In genomic region chr17:68163545-68163944, GRCm38 (mm10) we compare ENCODE assay signal across 11 mouse cellular contexts.
DNase-seq lines count a peak whose midpoint lies in the region; ATAC-seq and TF ChIP-seq lines count a peak whose summit lies in the region.
"Had no signal": no experiment of that assay in that cellular context is flagged by ENCODE, and none has a peak within 500 bp of the region (broad histone marks: within the 10 kb centered on the region; RNA-seq: fewer than 3 reads in every experiment).

No protein-coding gene starts in this region.

- peaks cover 3% of the 10 kb centered on the region; the same call in 1 of the 2 replicates for H3K4me1 ChIP-seq in heart, adult 2 months (ENCODE audit: control insufficient read depth, insufficient read depth, low read length)
- peaks cover 34% of the 10 kb centered on the region for H3K4me1 ChIP-seq in lung, embryonic 15.5 days

- intact Hi-C loops in heart, adult 2 months (cut with DNase I), result loop anchor here (10.0 kb wide), 1 partner anchor 159 kb away; the partner anchor contains the start of gene Arhgap28

- TF ChIP-seq EP300 in heart, adult 2 months (IDR thresholded peaks at IDR 0.05; ENCODE audit: insufficient read depth, low read depth, low read length), result no peak

- no peaks in the 10 kb centered on the region for H3K9me3 ChIP-seq in lung, embryonic 15.5 days

- no peak overlapping the region for H3K4me2 ChIP-seq in lung, embryonic 15.5 days

- TF ChIP-seq CTCF in heart, adult 2 months (IDR thresholded peaks at IDR 0.05), result no peak

- H3K27me3 ChIP-seq in heart, adult 2 months (ENCODE audit: control insufficient read depth, insufficient read depth, low read length), result no peaks in the 10 kb centered on the region
- no peaks in the 10 kb centered on the region for H3K27me3 ChIP-seq in lung, embryonic 15.5 days

- H3K36me3 ChIP-seq in heart, adult 2 months (ENCODE audit: control insufficient read depth, insufficient read depth, low read length), result no peaks in the 10 kb centered on the region
- H3K36me3 ChIP-seq in lung, embryonic 15.5 days, result no peaks in the 10 kb centered on the region

- TF ChIP-seq POLR2A in heart, adult 2 months (IDR thresholded peaks at IDR 0.05; ENCODE audit: insufficient read depth, low read depth, low read length), result no peak

- no peak overlapping the region for H3K9ac ChIP-seq in heart, adult 2 months (ENCODE audit: low read depth, low read length)
- no peak overlapping the region for H3K9ac ChIP-seq in lung, embryonic 15.5 days

- no peak for ATAC-seq in lung, embryonic 15.5 days (ENCODE audit: borderline replicate concordance, extremely low read depth, low FRiP score, low TSS enrichment)

- H3K27ac ChIP-seq in heart, adult 2 months, result no peak overlapping the region
- H3K27ac ChIP-seq in lung, embryonic 15.5 days, result peak overlapping the region; percentile 92
- H3K27ac ChIP-seq: left cerebral cortex, adult 2 months had no signal

- WGBS in heart, adult 2 months, result 56% methylated on average over 4 of the region's 4 CpGs
- WGBS in lung, embryonic 15.5 days, result 30% methylated on average over 4 of the region's 4 CpGs

- no peaks in the 10 kb centered on the region for H3K79me2 ChIP-seq in heart, adult 2 months (replicated peaks; ENCODE audit: control insufficient read depth, insufficient read depth, low read length)

- no peak overlapping the region for H3K4me3 ChIP-seq in heart, adult 2 months
- H3K4me3 ChIP-seq in lung, embryonic 15.5 days, result no peak overlapping the region
- H3K4me3 ChIP-seq: erythroblast, embryonic 14.5 days; left cerebral cortex, adult 2 months had no signal

- DNase-seq in heart, adult 9 months (ENCODE audit: low spot score in 2 of 2), result peak; percentile 30 to 40
- no peak for DNase-seq in heart, adult 2 months
- no peak for DNase-seq in lung, postnatal 10 days
- peak; percentile 59 for DNase-seq in brain, embryonic 18.5 days (ENCODE audit: low read depth, low spot score)
- peak; percentile 15 for DNase-seq in lung, postnatal 36 days
- DNase-seq in natural killer cell, adult 2 months (ENCODE audit: low spot score in 2 of 2), result no peak
- no peak for DNase-seq in adrenal gland, adult 8-10 months
- DNase-seq: kidney, adult 2 months had no signal

Comparison
In these comparisons a context has a peak if more than half of its experiments do, and no peak if none do; other contexts are left out.
1. DNase-seq: peak in heart, adult 9 months (2 of 2), brain, embryonic 18.5 days (single experiment) and lung, postnatal 36 days (single experiment); none in heart, adult 2 months (0 of 2), lung, postnatal 10 days (single experiment), natural killer cell, adult 2 months (0 of 2) and adrenal gland, adult 8-10 months (single experiment).